Mouse (Mus musculus) thymus, adult 2 months (tissue): Measurements from ENCODE around the gene Ptprj. TPM values are rescaled to one million over a fixed set of nuclear protein-coding genes. Genes with fewer than 3 reads are reported as not detected.

Source experiments
- DNase-seq: peaks from one replicate; pipeline ENCODE4 v3.0.0; 2021
- H3K27ac ChIP-seq: fragments of 200-500 bp; 2 replicates; pipeline ENCODE4 v1.5.1; 2012; ENCODE audit warnings: low read length, control low read depth; ENCODE audit not compliant: control insufficient read depth, insufficient read depth
- H3K27me3 ChIP-seq: fragments of 200-500 bp; 2 replicates; pipeline ENCODE4 v1.6.1; 2012; ENCODE audit warnings: mild to moderate bottlenecking, low read length, moderate library complexity, mixed read lengths; ENCODE audit not compliant: control insufficient read depth, insufficient read depth
- H3K36me3 ChIP-seq: fragments of 200-500 bp; 2 replicates; pipeline ENCODE4 v1.6.1; 2012; ENCODE audit warnings: mild to moderate bottlenecking, low read length, moderate library complexity; ENCODE audit not compliant: control insufficient read depth, insufficient read depth
- H3K4me1 ChIP-seq: fragments of 200-500 bp; replicated peaks from 2 replicates; pipeline ENCODE4 v1.6.1; 2012; ENCODE audit warnings: low read length; ENCODE audit not compliant: control insufficient read depth, insufficient read depth
- H3K4me3 ChIP-seq: fragments of 200-500 bp; 2 replicates; pipeline ENCODE4 v1.5.1; 2012; ENCODE audit warnings: mild to moderate bottlenecking, low read length, control low read depth, moderate library complexity; ENCODE audit not compliant: control insufficient read depth, insufficient read depth
- CTCF ChIP-seq: fragments of 200-500 bp; IDR thresholded peaks from 2 replicates; pipeline ENCODE4 v1.5.1; 2012; ENCODE audit warnings: mild to moderate bottlenecking, control low read depth, low read length, moderate library complexity, borderline replicate concordance; ENCODE audit not compliant: control insufficient read depth, poor library complexity, insufficient read depth; ENCODE audit errors: extremely low read depth
- POLR2A ChIP-seq: fragments of 200-500 bp; IDR thresholded peaks from 2 replicates; pipeline ENCODE4 v1.6.1; 2012; ENCODE audit warnings: mild to moderate bottlenecking, low read length, control low read depth, moderate library complexity; ENCODE audit not compliant: control insufficient read depth, poor library complexity, insufficient read depth; ENCODE audit errors: extremely low read depth
- WGBS: fragments of 180-500 bp; shearing (Covaris S2); methylation state at CpG from one replicate; pipeline ENCODE4 v1.1.7; 2018; 5-methylcytosine and 5-hydroxymethylcytosine counted together
- polyA plus RNA-seq: library from polyadenylated mRNA; depleted of rRNA; stranded (reverse); fragments of >200 nt; gene quantifications from 2 replicates; pipeline ENCODE4 v1.2.3, GENCODE M21; 2012

The Ptprj gene
- polyA plus RNA-seq, 1 experiment, result 5.0 TPM

DNA sequence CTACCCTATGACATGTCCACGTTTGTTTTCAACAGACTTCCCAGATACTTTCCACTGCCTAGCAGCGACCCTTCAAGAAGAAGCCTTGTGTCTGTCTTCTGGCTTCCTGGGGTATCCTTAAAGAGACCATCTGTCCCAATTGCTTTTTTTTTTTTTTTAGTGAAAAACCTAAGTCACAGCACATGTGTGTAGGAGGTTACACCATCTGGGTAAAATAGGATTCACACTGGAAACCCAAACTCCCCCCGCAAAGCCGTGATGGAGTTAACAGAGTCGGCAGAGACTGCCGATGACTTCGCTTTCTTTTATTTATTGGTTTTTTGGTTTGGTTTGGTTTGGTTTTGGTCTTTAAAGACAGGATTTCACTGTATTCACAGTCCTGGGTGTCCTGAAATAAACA, 12.4 kb downstream of the Ptprj start:
- 96% methylated on average over 7 of the region's 7 CpGs for WGBS
- peaks cover 38% of the 10 kb centered on the region for H3K4me1 ChIP-seq
- no peak overlapping the region for H3K4me3 ChIP-seq
- H3K27ac ChIP-seq, result no peak overlapping the region
- no peaks in the 10 kb centered on the region for H3K27me3 ChIP-seq
- H3K36me3 ChIP-seq, result no peaks in the 10 kb centered on the region
- DNase-seq, result no peak
- no peak for TF ChIP-seq POLR2A
- TF ChIP-seq CTCF, result no peak

GRCm38 (mm10) chr2:90566773-90567528, 13.5 kb downstream of the Ptprj start:
- Histone ChIP-seq H3K36me3 (no peaks in the 10 kb centered on the region), H3K4me3 (no peak overlapping the region), H3K27ac (no peak overlapping the region), H3K4me1 (peaks cover 44% of the 10 kb centered on the region), H3K27me3 (no peaks in the 10 kb centered on the region)
- WGBS, result 55% methylated on average over 8 of the region's 8 CpGs
- TF ChIP-seq POLR2A (no peak), CTCF (no peak)
- DNase-seq, result no peak

DNA sequence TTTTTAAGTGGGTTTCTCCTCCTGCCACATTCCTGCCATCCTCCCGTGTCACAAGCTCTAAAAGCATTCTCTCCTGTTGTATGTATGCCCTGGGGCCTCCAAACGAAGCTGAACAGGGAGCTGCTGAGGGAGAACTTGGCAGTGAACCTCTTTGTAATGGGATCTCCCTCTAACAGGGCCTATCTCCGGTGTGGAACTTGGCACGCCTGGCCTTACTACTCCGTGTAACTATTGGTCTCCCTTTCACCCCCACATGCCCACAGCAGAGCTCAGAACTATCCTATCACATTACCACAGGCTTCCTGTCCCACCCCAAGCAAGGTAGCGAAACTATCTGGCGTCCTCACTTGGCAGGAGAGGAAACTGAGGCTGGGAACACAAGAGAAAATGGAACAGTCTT, 14.4 kb downstream of the Ptprj start:
- Histone ChIP-seq H3K27ac (no peak overlapping the region), H3K4me1 (peaks cover 46% of the 10 kb centered on the region)
- DNase-seq, result no peak

DNA sequence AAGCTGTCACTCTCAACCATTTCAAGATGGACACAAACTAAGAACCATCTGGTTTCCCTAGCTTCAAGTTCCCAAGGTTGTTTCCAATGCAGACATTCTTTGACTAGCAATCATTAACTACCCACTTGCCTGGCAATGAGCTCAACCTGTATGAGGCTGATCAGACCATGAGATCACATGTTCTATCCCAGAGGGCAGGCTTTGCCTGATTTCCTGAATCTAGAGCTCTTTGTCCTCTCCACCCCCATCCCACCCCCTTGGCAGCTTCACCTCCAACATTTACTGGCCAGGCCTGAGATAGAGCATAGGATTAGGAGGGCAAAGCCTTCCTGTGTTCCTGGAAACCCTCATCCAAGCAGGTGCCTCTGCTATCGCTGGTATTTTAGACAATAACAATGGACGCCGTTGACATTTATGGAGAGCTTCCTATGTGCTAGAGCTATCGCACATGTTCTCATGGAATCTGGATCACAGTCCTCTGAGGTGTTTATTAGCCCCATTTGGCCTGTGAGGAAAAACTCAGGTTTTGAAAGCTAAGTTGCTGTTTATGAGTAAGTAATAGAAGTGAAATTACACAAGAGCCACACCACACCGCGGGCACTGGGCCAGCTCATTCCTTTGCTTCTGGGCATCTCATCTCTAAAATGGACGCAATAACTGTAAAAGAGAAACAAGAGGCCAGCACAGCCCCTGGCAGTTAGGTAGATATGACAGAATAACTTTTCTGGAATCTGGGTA, 15.1 kb downstream of the Ptprj start:
- Histone ChIP-seq H3K27me3 (no peaks in the 10 kb centered on the region), H3K36me3 (no peaks in the 10 kb centered on the region), H3K4me1 (peaks cover 45% of the 10 kb centered on the region), H3K27ac (no peak overlapping the region), H3K4me3 (no peak overlapping the region)
- TF ChIP-seq POLR2A, result no peak
- no peak for TF ChIP-seq CTCF
- WGBS, result 93% methylated on average over 7 of the region's 7 CpGs
- DNase-seq, result no peak

More for the DNA sequence above, 14.4 kb downstream of the Ptprj start:
- H3K36me3 ChIP-seq, result no peaks in the 10 kb centered on the region
- 13% methylated on average over 7 of the region's 7 CpGs for WGBS
- H3K27me3 ChIP-seq, result no peaks in the 10 kb centered on the region
- no peak overlapping the region for H3K4me3 ChIP-seq
- TF ChIP-seq CTCF, result no peak

- Histone ChIP-seq H3K4me3 (no peak overlapping the region), H3K4me1 (peaks cover 48% of the 10 kb centered on the region), H3K36me3 (no peaks in the 10 kb centered on the region), H3K27me3 (no peaks in the 10 kb centered on the region), H3K27ac (no peak overlapping the region)
- TF ChIP-seq CTCF (no peak), POLR2A (no peak)
- WGBS, result 48% methylated on average over 8 of the region's 8 CpGs
- no peak for DNase-seq
Measured at GRCm38 (mm10) chr2:90564552-90564951, 15.9 kb downstream of the Ptprj start.

- WGBS, result 75% methylated on average over 4 of the region's 4 CpGs
- no peak overlapping the region for H3K27ac ChIP-seq
- DNase-seq, result no peak
- no peaks in the 10 kb centered on the region for H3K36me3 ChIP-seq
- no peak overlapping the region for H3K4me3 ChIP-seq
- peaks cover 41% of the 10 kb centered on the region for H3K4me1 ChIP-seq
- TF ChIP-seq CTCF, result no peak
- no peak for TF ChIP-seq POLR2A
- no peaks in the 10 kb centered on the region for H3K27me3 ChIP-seq
Measured at GRCm38 (mm10) chr2:90563171-90563570, 17.3 kb downstream of the Ptprj start.

DNA sequence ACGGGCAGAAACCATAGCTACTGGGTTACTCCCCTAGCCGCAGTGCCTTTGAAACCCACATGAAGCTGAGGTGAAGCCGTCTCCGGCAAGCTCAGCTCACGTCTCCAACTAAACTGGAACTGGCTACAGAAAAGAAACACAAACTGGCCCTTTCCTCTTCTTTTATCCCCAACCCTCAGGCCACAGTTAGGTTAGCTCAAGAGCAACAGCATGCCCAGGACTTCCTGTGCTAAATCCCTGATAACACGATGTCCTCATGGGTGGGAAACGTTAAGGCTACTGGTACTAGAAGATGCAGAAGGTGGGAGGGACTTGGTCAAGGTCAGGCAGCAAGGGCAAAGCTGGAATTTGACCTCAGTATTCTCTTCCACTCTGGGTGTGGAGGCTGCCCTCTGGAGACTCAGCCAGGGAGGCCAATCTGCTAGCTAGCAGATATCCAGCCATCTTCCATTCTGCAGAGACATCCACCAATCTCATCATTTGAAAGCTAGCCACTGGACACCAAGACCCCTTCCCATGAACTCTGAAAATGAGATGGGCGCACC, 18.2 kb downstream of the Ptprj start:
- Histone ChIP-seq H3K27me3 (no peaks in the 10 kb centered on the region), H3K36me3 (no peaks in the 10 kb centered on the region), H3K4me3 (no peak overlapping the region), H3K4me1 (peaks cover 38% of the 10 kb centered on the region), H3K27ac (no peak overlapping the region)
- no peak for TF ChIP-seq CTCF
- TF ChIP-seq POLR2A, result no peak
- DNase-seq, result no peak
- 25% methylated on average over 8 of the region's 8 CpGs for whole genome bisulfite sequencing
